Mouse (Mus musculus): ENCODE data around the gene Chid1.

The Chid1 gene

DNA sequence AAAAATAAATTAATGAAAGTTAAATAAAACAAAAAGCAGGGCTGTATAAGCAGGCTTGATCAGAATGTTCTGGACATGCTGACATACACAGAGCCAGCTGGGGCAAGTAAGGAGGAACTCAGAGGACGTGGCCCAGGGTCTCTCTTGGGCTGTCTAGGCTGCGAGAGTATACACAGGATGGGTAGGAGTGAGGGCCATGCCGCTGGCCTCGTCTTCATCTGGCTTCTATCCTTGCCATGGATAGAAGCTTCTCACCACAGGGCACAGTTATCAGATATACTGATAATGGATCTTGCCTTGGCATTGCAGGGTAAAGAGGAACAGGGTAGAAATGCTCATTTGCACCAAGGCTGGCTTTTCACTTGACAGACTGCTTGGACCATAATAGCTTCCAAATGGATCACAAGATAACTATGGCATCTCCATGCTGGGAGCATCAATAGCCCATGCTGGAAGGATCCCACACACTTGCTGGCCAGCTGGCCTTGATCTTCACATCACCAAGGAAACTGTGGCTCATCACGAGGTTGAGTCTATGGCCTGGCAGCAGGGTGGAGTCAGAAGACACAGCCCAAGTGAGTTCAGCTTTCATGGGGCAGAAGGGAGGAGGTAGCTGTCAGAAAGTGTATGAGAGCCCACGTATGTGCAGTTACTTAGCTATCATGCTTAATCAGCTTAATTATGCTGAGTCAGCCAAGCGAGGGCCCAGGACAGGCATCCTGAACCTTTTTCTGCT lies 37.7 kb downstream of the Chid1 start:
- DNase-seq, result no peak

- no peak for DNase-seq
Observed at GRCm38 (mm10) chr7:141497600-141497999, 42.1 kb downstream of the Chid1 start.

DNA sequence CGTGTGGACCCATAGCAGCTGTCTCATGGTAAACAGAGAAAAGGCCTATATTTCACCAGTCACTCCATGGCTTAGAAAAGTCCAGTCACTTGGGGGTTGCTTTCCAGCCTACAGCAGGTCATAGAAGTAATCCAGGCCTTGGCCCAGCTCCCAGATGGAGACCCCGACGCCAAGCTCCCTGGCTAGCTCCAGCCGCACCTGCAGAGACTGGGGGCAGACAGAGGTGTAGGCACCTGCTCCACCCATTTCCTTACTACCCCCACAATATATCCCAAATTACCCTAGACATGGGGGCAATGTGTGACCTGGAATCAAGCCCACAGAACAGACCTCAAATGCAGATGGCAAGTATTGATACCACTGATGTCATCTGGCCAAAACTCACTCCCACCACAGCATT lies 43.7 kb downstream of the Chid1 start:
- no peak for DNase-seq

- no peak for DNase-seq
Observed at GRCm38 (mm10) chr7:141495379-141495778, 44.3 kb downstream of the Chid1 start.

- no peak for DNase-seq
Observed at GRCm38 (mm10) chr7:141493729-141494128, 45.9 kb downstream of the Chid1 start.

- DNase-seq, result no peak
Observed at GRCm38 (mm10) chr7:141492738-141493137, 46.9 kb downstream of the Chid1 start.

- DNase-seq, result no peak
Observed at GRCm38 (mm10) chr7:141491151-141491550, 48.5 kb downstream of the Chid1 start.

DNA sequence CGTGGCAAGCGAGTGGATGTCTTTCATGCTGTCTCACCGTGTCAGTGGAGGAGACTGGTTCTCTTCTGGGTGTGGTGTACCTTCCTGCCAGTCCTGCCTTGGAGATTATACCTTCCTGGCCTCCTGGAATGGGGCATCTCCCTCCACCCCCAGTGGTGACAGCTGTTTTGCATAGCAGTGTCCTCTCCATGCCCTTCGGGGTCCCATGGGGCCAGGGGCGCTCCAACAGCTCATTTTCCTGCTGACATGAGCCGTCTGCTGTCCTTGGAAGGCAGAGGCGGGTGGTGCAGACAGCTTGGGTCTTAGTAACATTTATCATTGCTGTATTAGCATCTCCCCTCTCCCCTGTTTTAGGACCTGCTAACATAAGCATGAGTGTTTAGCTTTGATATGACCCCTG lies 52.5 kb downstream of the Chid1 start:
- DNase-seq, result no peak

- no peak for DNase-seq
Observed at GRCm38 (mm10) chr7:141486239-141486638, 53.4 kb downstream of the Chid1 start.

- no peak for DNase-seq
Observed at GRCm38 (mm10) chr7:141485606-141486005, 54.1 kb downstream of the Chid1 start.

DNA sequence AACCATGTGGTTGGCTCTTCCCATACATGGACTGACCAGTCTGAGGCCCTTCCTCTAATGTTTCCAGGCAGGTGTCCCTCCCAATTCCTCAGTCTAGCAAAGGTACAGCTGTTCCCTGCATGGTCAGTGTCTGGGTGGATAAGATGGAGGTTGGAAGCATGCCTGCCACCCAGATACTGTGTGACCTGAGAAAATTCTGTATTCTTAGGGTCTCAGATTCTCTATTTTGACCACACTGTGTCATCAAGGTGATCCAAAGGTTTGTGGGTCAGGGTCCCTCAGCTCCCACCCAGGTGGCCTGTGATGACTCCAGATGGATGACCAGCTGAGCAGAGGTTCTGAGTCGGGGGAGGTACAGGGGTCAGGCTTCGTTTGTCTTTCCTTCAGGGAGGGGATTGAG lies 54.5 kb downstream of the Chid1 start:
- no peak for DNase-seq

DNA sequence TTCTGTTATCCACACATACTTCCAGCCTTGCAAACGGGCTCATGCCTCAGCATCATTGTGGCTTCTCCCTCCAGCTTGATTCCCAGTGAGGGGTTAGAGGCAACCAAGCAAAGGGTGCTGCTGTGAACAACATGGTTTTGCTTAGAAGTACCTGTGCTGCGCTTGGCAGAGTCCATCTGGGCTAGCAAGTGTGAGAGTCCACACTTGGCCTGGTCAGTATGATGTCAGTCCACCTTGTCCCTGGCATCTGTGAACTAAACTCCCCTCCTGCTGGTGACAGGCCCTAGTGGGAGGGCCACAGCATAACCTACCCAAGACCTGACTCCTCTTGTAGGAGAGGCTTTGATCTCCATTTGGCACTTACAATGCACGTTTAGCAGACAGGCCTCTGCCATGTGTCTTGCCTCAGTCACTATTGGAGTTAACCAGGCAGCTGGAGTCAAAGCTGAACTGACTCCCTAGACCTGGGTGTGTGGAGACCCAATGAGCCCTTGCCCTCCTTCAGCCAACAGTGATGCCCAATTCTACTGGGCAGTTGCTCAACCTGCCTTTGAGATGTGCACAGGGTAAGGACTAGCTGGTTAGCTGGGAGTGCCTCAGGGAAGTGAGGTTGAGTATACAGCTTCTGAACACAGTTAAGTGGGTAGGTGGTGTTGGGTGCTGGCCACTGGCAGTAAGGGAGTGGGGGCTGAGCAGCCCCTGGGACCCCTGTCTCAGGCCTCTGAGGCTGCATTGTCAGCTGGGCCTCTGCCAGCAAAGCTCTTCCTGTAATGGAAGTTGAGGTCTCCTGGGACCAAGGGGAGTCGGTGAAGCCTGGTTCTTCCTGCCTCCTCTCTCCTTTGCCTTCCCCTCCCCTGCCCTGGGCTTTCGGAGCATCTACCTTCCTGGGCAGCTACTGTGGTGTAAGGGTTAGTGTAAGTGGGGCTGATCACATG lies 55.2 kb downstream of the Chid1 start:
- DNase-seq, result no peak

DNA sequence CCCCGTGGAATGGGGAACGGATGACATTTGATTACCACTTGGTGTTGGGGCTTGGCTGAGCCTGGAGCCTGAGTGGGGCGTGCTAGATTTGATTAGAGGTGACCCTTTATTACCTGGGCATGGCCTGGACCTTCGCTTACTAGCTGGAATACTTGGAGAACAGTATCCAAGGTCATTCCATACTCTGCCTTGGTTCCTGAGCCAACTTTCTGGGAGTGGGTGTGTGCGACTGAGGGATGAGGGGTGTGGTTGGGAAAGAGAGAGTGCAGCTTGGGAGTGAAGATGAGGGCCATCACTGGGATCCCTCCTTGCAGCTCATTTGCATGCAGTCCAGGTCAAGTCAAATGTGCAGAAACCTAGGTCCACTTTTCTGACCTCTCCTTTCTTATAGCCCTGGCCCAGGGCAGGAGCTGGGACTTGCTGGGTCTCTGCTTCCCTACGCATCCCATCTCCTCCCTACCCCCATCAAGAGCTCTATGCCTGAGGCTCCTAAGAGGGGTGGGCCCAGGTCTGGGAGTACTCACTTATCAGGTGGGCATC lies 56.5 kb downstream of the Chid1 start:
- no peak for DNase-seq

DNA sequence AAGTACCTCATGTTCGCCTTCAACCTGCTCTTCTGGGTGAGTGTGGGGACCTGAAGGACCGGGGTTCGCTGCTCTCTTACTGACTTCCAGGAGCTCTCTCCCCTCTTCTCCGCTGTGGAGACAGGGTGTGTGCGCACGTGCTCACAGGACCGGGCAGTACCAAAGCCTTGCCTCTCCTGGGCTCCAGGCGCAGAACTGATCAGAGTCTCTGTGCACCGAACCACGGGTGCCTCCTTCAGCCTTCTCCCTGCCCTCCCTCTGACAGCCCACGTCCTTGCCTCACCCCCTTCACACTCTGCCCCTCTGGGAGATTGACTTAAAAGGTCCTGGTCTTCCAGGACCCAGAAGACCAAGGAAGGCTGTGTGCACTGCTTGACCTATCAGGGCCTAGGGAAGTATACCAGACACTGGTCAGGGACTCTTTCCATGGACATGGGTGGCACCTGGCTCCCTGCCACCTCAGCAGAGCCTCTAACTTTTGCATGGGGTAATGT lies 57.1 kb downstream of the Chid1 start:
- DNase-seq, result no peak

GRCm38 (mm10) chr7:141481498-141482401 lies 57.9 kb downstream of the Chid1 start:
- peak; percentile 62 for DNase-seq

GRCm38 (mm10) chr7:141480842-141481497 lies 58.7 kb downstream of the Chid1 start:
- peak; percentile 77 for DNase-seq

- no peak for DNase-seq
Observed at GRCm38 (mm10) chr7:141478270-141478748, 61.3 kb downstream of the Chid1 start.

DNA sequence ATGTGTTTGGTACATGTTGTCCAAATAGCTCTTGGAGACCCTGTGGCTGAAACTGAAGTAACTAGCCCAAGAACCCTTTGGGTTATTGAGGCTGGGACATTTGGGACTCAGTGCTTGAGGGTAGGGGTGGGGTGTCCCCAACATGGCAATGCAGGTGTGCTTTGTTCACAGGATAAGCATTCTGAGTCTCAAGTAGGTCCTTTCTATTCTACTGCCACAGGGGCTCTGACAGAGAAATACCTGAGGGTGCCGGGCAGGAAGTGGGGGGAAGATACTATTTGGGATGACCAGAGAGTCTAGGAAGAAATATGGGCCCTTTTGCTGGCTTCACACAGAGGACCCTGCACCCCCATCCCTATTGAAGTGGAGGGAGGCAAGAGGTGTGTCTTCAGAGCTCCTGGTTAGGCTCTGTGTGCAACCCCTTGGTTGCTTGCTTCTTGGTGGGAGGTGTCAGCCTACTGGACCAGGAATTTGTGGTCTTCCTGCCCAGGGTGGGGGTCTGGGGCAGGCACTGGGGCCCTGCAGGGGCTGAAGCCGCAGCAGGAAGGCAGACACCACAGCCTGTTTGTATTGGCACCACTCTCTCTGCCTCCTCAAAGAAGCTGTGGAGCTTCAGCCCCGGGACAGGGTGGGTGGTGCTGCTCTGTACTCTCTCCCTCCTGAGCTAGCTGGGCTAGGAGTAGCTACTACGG lies 61.9 kb downstream of the Chid1 start:
- DNase-seq, result no peak

- DNase-seq, result no peak
Observed at GRCm38 (mm10) chr7:141476981-141477370, 62.7 kb downstream of the Chid1 start.

GRCm38 (mm10) chr7:141476226-141476980 lies 63.3 kb downstream of the Chid1 start:
- DNase-seq, result peak; percentile 95
